Mouse (Mus musculus): ENCODE measurements at regions not wholly inside any gene's neighbourhood (a gene's known extent, or its start where the extent isn't known, plus 50 kb on each side); places are given as distances from the start of the nearest gene placed in this dataset.

GRCm38 (mm10) chr9:79439233-79439960, 279.2 kb downstream of the Col12a1 start:
- TF ChIP-seq EP300 (IDR thresholded peaks at IDR 0.05; ENCODE audit: low read depth) (no peak), CTCF (IDR thresholded peaks at IDR 0.05; ENCODE audit: low read depth) (no peak)
